Mouse (Mus musculus) limb, embryonic 14.5 days (tissue): ENCODE results near the gene Cyp4x1. TPM values are rescaled to one million over a fixed set of nuclear protein-coding genes. Genes with fewer than 3 reads are reported as not detected.

Source experiments
- ATAC-seq: fragments of 200-750 bp; cut with Nextera tagmentation; 2 replicates; pipeline ENCODE4 v1.8.0; 2017; ENCODE audit warnings: low read depth, moderate number of reproducible peaks, moderate TSS enrichment; ENCODE audit not compliant: low FRiP score
- DNase-seq: peaks from one replicate; pipeline ENCODE4 v3.0.0-alpha.2; 2015; ENCODE audit warnings: low spot score
- H3K27ac ChIP-seq: fragments of 300-500 bp; sonication (generic); replicated peaks from 2 replicates; pipeline ENCODE4 v1.5.1; 2014; ENCODE audit warnings: low read depth, mild to moderate bottlenecking, low read length, moderate library complexity, mixed read lengths
- H3K27me3 ChIP-seq: fragments of 300-500 bp; sonication (generic); 2 replicates; pipeline ENCODE4 v1.6.1; 2014; ENCODE audit warnings: low read length, mixed read lengths; ENCODE audit not compliant: control insufficient read depth, insufficient read depth
- H3K36me3 ChIP-seq: fragments of 300-500 bp; sonication (generic); 2 replicates; pipeline ENCODE4 v1.6.1; 2014; ENCODE audit warnings: mild to moderate bottlenecking, low read length, moderate library complexity, mixed read lengths; ENCODE audit not compliant: control insufficient read depth, insufficient read depth
- H3K4me1 ChIP-seq: fragments of 300-500 bp; sonication (generic); 2 replicates; pipeline ENCODE4 v1.6.1; 2014; ENCODE audit warnings: antibody characterized with exemption, low read length, mixed read lengths; ENCODE audit not compliant: control insufficient read depth, insufficient read depth
- H3K4me2 ChIP-seq: fragments of 300-500 bp; sonication (generic); replicated peaks from 2 replicates; pipeline ENCODE4 v1.6.1; 2014; ENCODE audit warnings: low read depth, mild to moderate bottlenecking, low read length, moderate library complexity; ENCODE audit not compliant: severe bottlenecking
- H3K4me3 ChIP-seq: fragments of 300-500 bp; sonication (generic); replicated peaks from 2 replicates; pipeline ENCODE4 v1.5.1; 2014; ENCODE audit warnings: low read length
- H3K9ac ChIP-seq: fragments of 300-500 bp; sonication (generic); 2 replicates; pipeline ENCODE4 v1.6.1; 2014; ENCODE audit warnings: mild to moderate bottlenecking, low read depth, low read length, moderate library complexity; ENCODE audit not compliant: severe bottlenecking
- H3K9me3 ChIP-seq: fragments of 300-500 bp; sonication (generic); 2 replicates; pipeline ENCODE4 v1.6.1; 2016; ENCODE audit warnings: low read length; ENCODE audit not compliant: control insufficient read depth
- POLR2A ChIP-seq: fragments of 200-500 bp; IDR thresholded peaks from 2 replicates; pipeline ENCODE4 v1.8.0; 2012; ENCODE audit warnings: inconsistent platforms, mild to moderate bottlenecking, moderate library complexity, borderline replicate concordance; ENCODE audit not compliant: insufficient read depth, insufficient read length; ENCODE audit errors: extremely low read depth
- WGBS: fragments of 180-500 bp; shearing (Covaris S2); extraction: QIAGEN DNeasy Blood & Tissue Kit; methylation state at CpG from one replicate; pipeline ENCODE4 v1.1.7; 2014; 5-methylcytosine and 5-hydroxymethylcytosine counted together
- polyA plus RNA-seq, 2 experiments: library from polyadenylated mRNA; depleted of rRNA in 1 of 2; stranded (reverse) in 1 of 2; unstranded in 1 of 2; fragments of >200 nt; fragmentation: Nextera tagmentation in 1 of 2; extraction: Ambion mirVana in 1 of 2; gene quantifications; 2 replicates each; pipeline versions ENCODE4 v1.2.1 to v1.2.3; 2012 to 2014

Cyp4x1 gene
- polyA plus RNA-seq, 2 experiments = 0.03 TPM; not detected in 1

- ATAC-seq = no peak
- no peak overlapping the region for H3K27ac ChIP-seq
- no peaks in the 10 kb centered on the region for H3K4me1 ChIP-seq
- no peak overlapping the region for H3K9ac ChIP-seq
- TF ChIP-seq POLR2A = no peak
- no peak for DNase-seq
- H3K4me2 ChIP-seq = no peak overlapping the region
- no peak overlapping the region for H3K4me3 ChIP-seq
- 24% methylated on average over 7 of the region's 7 CpGs for WGBS
- H3K27me3 ChIP-seq = peaks cover 18% of the 10 kb centered on the region; the same call in 1 of the 2 replicates
- H3K36me3 ChIP-seq = no peaks in the 10 kb centered on the region
- H3K9me3 ChIP-seq = no peaks in the 10 kb centered on the region
Observed at GRCm38 (mm10) chr4:115134296-115134630, 182 bp upstream of the Cyp4x1 start.

GRCm38 (mm10) chr4:115133085-115133484, 996 bp downstream of the Cyp4x1 start:
- Histone ChIP-seq H3K27ac (no peak overlapping the region), H3K36me3 (no peaks in the 10 kb centered on the region), H3K4me3 (no peak overlapping the region), H3K27me3 (peaks cover 18% of the 10 kb centered on the region; the same call in 1 of the 2 replicates), H3K4me2 (no peak overlapping the region), H3K9me3 (no peaks in the 10 kb centered on the region), H3K4me1 (no peaks in the 10 kb centered on the region), H3K9ac (no peak overlapping the region)
- ATAC-seq = no peak
- no peak for TF ChIP-seq POLR2A
- 7% methylated on average over 5 of the region's 5 CpGs for WGBS
- no peak for DNase-seq

GRCm38 (mm10) chr4:115124713-115125112, 9.4 kb downstream of the Cyp4x1 start:
- Histone ChIP-seq H3K36me3 (no peaks in the 10 kb centered on the region), H3K4me3 (no peak overlapping the region), H3K27me3 (no peaks in the 10 kb centered on the region), H3K27ac (no peak overlapping the region), H3K9ac (no peak overlapping the region), H3K4me1 (no peaks in the 10 kb centered on the region), H3K9me3 (no peaks in the 10 kb centered on the region), H3K4me2 (no peak overlapping the region)
- no peak for TF ChIP-seq POLR2A
- ATAC-seq = no peak
- no peak for DNase-seq

- Histone ChIP-seq H3K4me3 (no peak overlapping the region), H3K9ac (no peak overlapping the region), H3K27ac (no peak overlapping the region), H3K4me2 (no peak overlapping the region), H3K9me3 (no peaks in the 10 kb centered on the region), H3K36me3 (no peaks in the 10 kb centered on the region), H3K4me1 (no peaks in the 10 kb centered on the region), H3K27me3 (no peaks in the 10 kb centered on the region)
- ATAC-seq (no peak), DNase-seq (no peak)
- WGBS = 50% methylated on average over 2 of the region's 2 CpGs
- TF ChIP-seq POLR2A = no peak
Observed at GRCm38 (mm10) chr4:115123507-115123906, 10.6 kb downstream of the Cyp4x1 start.

- Histone ChIP-seq H3K9me3 (no peaks in the 10 kb centered on the region), H3K4me1 (no peaks in the 10 kb centered on the region), H3K4me2 (no peak overlapping the region), H3K9ac (no peak overlapping the region), H3K36me3 (no peaks in the 10 kb centered on the region), H3K27me3 (no peaks in the 10 kb centered on the region), H3K4me3 (no peak overlapping the region), H3K27ac (no peak overlapping the region)
- WGBS = 87% methylated on average over 5 of the region's 5 CpGs
- no peak for TF ChIP-seq POLR2A
- DNase-seq = no peak
- no peak for ATAC-seq
Observed at GRCm38 (mm10) chr4:115121608-115122007, 12.5 kb downstream of the Cyp4x1 start.

GRCm38 (mm10) chr4:115121162-115121561, 12.9 kb downstream of the Cyp4x1 start:
- H3K4me2 ChIP-seq = no peak overlapping the region
- H3K27me3 ChIP-seq = no peaks in the 10 kb centered on the region
- no peak for TF ChIP-seq POLR2A
- WGBS = 78% methylated on average over 2 of the region's 2 CpGs
- no peaks in the 10 kb centered on the region for H3K36me3 ChIP-seq
- no peaks in the 10 kb centered on the region for H3K9me3 ChIP-seq
- no peak overlapping the region for H3K4me3 ChIP-seq
- H3K27ac ChIP-seq = no peak overlapping the region
- no peak overlapping the region for H3K9ac ChIP-seq
- DNase-seq = no peak
- ATAC-seq = no peak
- H3K4me1 ChIP-seq = no peaks in the 10 kb centered on the region
